Mouse (Mus musculus) heart, adult 11 months (tissue): ENCODE measurements around the gene Tsc1.

Source experiments
- DNase-seq: peaks from one replicate; pipeline ENCODE4 v3.0.0; 2022

The Tsc1 gene

DNA sequence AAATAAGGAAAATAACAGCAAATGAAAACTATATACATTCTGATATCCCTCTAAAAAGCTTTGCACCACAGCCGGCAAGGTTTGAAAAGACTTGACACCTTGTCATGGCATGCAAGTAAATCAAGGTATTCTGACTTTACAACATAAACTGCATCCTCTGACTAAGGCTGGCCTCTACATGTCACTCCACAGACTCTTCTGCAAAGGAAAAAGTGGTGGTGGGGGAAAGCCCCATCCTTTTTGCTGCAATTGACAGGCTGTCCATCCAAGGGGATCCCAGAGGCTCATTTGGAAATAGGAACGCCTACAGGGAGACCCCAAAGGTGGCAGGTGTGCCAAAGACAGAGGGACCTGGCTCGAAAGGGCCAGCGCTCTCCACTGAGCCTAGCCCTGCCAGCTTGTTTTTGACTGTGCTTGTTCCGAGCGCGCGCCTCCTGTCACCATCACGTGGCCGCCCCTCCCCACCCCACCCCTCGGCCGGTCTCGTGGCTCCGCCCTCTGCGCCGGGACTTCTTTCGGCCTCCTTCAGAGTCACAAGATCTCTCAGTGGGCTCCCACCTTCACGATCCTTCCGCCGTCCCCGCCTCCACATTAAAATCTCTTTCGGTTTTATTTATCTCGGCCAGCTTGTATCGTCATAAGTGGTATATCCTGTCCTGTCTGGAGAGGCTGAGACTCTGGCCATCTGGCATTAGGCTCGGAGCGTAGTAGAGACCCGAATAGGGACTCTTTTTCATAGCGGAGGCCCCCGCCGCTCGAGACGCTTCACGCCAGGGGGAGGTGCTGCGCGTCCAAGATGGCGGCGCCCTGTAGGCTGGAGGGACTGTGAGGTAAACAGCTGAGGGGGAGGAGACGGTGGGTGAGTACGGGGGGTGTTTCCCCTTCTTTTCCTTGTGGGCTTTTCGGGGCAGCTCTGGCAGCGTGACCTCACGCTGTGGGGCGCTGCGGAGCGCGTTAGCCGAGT is at the start of gene Tsc1:
Gene Tsc1 (plus strand): TSS at position 768 of the 964 bp plus-strand sequence.
- peak; percentile 100 for DNase-seq

GRCm38 (mm10) chr2:28591479-28591878 is 49.5 kb upstream of the Tsc1 start:
- peak; percentile 95 for DNase-seq

GRCm38 (mm10) chr2:28592809-28593208 is 48.2 kb upstream of the Tsc1 start:
- DNase-seq, result no peak

- DNase-seq, result no peak
Observed at GRCm38 (mm10) chr2:28596021-28596420, 45.0 kb upstream of the Tsc1 start.

DNA sequence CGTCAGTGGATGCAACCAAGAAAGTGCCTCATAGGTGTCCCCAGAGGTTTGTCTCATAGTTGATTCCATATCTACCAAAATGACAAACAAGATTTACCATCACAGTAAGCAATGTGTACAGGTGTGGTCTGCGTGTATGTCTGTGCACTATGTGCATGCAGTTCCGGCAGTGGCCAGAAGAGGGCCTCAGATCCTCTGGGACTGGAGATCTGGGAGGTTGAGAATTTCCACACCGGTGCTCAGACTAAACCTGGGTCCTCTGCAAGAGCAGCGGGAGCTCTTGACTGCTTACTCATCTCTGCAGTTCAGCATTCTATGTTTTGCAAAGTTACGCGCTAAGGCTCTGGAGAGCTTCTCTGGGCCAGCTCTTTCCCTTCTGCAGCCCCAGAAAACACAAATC is 44.0 kb upstream of the Tsc1 start:
- DNase-seq, result no peak

GRCm38 (mm10) chr2:28597733-28598547 is 43.1 kb upstream of the Tsc1 start:
- no peak for DNase-seq

GRCm38 (mm10) chr2:28598692-28599568 is 42.1 kb upstream of the Tsc1 start:
- no peak for DNase-seq

DNA sequence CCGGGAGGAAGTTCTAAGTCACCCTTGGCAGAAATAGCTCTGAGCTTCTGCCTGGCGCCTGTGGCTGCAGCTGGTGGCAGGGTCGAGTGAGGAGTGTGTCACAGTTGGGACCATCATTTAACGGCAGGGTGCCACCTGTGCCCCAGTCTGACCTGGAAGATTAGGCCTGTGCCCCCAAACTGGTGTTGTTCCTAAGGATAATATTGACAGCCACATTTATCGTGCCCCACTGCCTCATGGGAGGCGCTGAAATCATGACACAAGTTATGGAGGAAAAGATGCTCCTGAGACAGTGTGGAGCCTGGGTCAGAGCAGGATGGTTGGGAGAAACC is 41.5 kb upstream of the Tsc1 start:
- DNase-seq, result no peak

GRCm38 (mm10) chr2:28601720-28602590 is 39.1 kb upstream of the Tsc1 start:
- no peak for DNase-seq

DNA sequence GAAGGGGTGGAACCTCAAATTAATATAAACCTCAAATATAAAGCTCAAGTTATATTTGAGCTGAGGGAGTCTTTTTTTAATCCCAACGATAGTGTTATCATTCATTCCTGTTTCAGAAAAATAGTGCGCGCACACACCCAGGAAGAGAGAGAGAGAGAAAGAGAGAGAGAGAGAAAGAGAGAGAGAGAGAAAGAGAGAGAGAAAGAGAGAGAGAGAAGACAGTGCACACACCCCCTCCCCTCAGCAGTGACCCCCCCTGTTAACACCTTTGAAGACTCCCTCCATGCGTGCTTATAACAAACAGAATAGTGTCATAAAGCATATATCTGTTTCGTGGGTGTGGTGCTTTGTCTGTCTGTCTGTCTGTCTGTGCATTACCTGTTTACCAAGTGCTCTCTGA is 37.5 kb upstream of the Tsc1 start:
- no peak for DNase-seq

GRCm38 (mm10) chr2:28605789-28606541 is 35.1 kb upstream of the Tsc1 start:
- no peak for DNase-seq

- DNase-seq, result no peak
Observed at GRCm38 (mm10) chr2:28606601-28607340, 34.3 kb upstream of the Tsc1 start.

DNA sequence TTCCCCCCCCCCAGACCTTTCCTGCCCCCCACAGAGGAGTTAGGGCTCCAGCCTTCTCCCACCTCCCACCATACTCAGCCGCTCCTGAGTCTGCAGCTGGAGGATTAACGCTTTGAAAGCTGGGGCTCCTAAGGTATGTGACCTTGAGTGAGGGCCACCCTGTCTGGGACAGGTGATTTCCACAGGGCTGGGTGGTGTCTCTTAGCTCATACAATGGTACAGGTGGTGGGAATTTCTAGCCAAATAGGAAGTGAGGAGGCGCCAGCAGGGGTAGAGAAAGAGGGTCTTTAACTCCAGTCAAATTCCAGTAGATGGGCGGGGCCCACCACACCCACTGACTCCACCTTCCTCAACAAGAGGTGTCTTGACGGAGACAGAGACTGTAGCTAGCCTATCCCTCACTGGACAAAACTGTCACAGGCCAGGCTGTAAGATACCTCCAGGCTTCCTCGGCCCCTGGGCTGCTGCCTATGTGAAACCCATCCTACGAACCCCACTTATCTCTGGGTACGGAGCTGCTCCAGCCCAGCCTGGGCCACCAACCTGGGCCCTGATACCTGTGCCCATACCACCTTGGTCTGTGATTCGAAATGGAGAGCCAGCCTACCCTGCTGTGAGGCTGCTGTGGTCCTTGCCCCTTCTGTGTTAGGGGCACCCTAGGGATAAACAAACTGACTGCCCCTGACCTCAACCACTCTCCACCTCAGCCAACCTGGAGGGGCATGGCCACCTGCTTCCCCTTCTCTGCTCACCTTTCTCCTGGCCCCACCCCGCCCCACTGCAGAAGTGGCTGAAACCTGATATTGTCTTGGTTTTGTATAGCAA is 33.5 kb upstream of the Tsc1 start:
- no peak for DNase-seq

DNA sequence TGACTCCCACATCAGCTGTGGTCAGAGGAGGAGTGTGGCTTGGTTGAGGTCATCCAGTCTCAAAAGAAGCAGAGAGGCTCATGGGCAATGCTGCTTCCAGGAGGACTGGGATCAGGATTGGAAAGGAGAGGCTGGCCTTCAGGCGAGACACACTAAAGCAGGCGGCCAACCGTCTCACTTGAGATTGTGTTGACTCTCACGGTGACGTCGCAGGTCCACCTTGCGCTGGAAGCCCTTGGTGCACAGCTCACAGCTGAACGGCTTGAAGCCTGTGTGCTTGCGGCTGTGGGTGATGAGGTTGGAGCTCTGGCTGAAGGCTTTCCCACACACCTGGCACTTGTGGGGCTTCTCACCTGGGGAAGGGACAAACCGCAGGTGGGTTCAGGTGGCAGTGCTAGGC is 31.2 kb upstream of the Tsc1 start:
- DNase-seq, result no peak

DNA sequence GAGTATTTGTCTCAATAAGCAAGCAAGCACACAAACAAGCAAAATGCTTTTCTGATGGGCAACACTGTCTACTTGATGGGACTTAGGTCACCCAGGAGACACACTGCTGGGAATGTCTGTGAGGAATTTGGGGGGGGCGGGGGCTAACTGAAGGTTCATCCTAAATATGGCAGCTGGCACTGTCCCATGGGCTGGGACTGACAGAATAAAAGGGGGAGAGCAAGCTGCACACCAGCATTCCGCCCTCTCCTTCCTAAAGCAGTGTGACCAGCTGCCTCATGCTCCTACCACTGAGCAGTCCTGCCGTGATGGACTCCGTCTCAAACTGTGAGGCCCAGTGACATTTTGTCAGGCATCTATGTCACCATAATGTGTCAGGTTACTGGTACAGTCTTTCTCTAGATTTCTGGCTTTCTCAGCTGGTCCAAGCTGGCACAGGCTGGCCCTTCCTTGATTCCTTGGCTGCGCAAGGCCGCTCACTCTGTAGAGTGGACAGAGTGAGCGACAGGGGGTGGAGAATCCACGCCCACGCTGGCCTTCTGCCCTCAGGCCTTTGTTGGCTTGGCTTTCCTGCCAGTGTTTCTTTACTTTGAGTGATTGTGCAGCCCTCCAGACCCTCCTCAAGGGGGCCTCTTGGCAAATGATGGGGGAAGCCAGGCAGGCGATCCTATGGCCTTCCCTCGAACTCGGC is 30.2 kb upstream of the Tsc1 start:
- DNase-seq, result no peak

DNA sequence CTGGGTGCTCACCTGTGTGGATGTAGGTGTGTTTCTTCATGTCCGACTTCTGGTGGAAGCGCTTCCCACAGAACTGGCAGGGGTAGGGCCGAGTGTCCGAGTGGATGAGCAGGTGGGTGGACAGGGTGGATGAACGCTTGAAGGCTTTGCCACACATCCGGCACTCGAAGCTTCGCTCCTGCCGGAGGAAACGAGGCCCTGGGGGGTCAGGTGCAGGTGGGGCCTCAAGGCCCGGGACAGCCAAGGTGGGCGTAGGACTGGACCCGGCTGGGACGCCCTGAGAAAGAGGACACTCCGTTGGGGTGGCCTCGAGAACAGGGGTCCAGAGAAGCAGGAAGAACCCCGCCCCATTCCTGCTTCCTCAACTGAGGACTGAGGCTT is 29.6 kb upstream of the Tsc1 start:
- DNase-seq, result peak; percentile 86

DNA sequence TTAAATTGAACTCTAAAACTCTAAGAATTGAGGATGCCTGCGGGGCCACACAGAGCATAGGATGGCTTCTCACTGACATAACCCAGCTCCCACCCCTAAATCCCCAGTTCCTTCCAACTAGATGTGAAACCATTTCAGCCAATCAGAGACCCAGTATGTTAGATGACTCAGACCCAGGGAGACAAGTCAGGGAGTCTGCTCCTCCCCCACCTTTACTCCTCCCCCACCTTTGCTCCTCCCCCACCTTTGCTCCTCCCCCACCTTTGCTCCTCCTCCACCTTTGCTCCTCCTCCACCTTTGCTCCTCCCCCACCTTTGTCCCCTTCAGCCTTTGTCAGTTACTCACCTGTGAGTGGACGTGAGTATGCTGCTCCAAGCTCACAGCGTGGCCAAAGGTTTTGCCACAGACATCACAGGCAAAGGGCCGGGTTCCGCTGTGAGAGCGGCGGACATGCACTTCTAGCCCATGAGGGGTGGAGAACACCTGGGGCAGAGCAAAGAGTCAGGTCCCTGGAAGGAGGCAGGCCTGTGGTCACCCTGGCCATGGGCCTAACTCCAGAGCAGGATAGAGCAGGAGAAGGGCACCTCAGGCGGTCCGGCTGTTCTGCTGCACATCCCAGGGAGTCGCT is 28.5 kb upstream of the Tsc1 start:
- DNase-seq, result no peak

DNA sequence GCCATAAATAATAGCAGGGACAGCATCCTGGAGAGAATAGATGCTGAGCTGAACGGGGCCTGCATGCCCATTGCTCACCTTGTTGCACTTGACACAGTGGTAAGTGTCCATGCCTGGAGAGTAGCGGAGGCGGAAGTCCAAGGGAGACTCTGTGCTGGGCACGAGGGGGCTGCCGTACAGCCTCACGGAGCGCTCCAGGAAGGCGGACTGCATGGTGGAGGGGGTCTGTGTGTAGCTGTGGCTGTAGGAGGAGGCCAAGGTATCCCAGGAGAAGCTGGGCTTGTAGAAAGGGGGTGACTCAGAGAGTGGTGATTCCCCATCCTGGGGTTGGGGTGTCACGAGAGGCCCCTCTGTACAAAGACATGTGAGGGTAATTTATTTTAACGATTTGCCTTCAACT is 27.4 kb upstream of the Tsc1 start:
- DNase-seq, result no peak
